Mouse (Mus musculus) midbrain, embryonic 11.5 days (tissue): ENCODE results near the gene Tmem210. TPM values are rescaled to one million over a fixed set of nuclear protein-coding genes. Genes with fewer than 3 reads are reported as not detected.
"Not testable (repeated sequence)": the region's sequence is repeated elsewhere in the genome, so short reads cannot be mapped to it uniquely, and the experiment has no call there.

Source experiments
- ATAC-seq: fragments of 200-750 bp; cut with Nextera tagmentation; 2 replicates; pipeline ENCODE4 v1.8.0; 2017; ENCODE audit warnings: moderate TSS enrichment, moderate library complexity; ENCODE audit not compliant: low FRiP score
- DNase-seq: peaks from one replicate; pipeline ENCODE4 v3.0.0; 2015; ENCODE audit warnings: low spot score; ENCODE audit errors: missing footprints
- H3K27ac ChIP-seq: fragments of 300-500 bp; sonication (generic); 2 replicates; pipeline ENCODE4 v1.5.1; 2014; ENCODE audit warnings: low read depth, low read length
- H3K27me3 ChIP-seq: fragments of 300-500 bp; sonication (generic); 2 replicates; pipeline ENCODE4 v1.6.1; 2014; ENCODE audit warnings: mild to moderate bottlenecking, low read length, moderate library complexity, mixed read lengths; ENCODE audit not compliant: control insufficient read depth, insufficient read depth
- H3K36me3 ChIP-seq: fragments of 300-500 bp; sonication (generic); 2 replicates; pipeline ENCODE4 v1.6.1; 2014; ENCODE audit warnings: mild to moderate bottlenecking, low read length, moderate library complexity, mixed read lengths; ENCODE audit not compliant: control insufficient read depth, insufficient read depth
- H3K4me1 ChIP-seq: fragments of 300-500 bp; sonication (generic); 2 replicates; pipeline ENCODE4 v1.6.1; 2014; ENCODE audit warnings: low read length; ENCODE audit not compliant: control insufficient read depth, insufficient read depth
- H3K4me2 ChIP-seq: fragments of 300-500 bp; sonication (generic); 2 replicates; pipeline ENCODE4 v1.6.1; 2014; ENCODE audit warnings: mild to moderate bottlenecking, moderate library complexity
- H3K4me3 ChIP-seq: fragments of 300-500 bp; sonication (generic); 2 replicates; pipeline ENCODE4 v1.5.1; 2014; ENCODE audit warnings: low read depth, low read length
- H3K9ac ChIP-seq: fragments of 300-500 bp; sonication (generic); 2 replicates; pipeline ENCODE4 v1.6.1; 2014; ENCODE audit warnings: low read length
- H3K9me3 ChIP-seq: fragments of 300-500 bp; sonication (generic); 2 replicates; pipeline ENCODE4 v1.6.1; 2016; ENCODE audit warnings: low read length; ENCODE audit not compliant: control insufficient read depth
- WGBS: fragments of 180-500 bp; shearing (Covaris S2); extraction: QIAGEN DNeasy Blood & Tissue Kit; methylation state at CpG from one replicate; pipeline ENCODE4 v1.1.7; 2014; 5-methylcytosine and 5-hydroxymethylcytosine counted together
- polyA plus RNA-seq: library from polyadenylated mRNA; unstranded; fragments of >200 nt; fragmentation: Nextera tagmentation; extraction: Ambion mirVana; gene quantifications from 2 replicates; pipeline ENCODE4 v1.2.1, GENCODE M21; 2014

The Tmem210 gene
- polyA plus RNA-seq, 1 experiment from 2014 or later: not detected

DNA sequence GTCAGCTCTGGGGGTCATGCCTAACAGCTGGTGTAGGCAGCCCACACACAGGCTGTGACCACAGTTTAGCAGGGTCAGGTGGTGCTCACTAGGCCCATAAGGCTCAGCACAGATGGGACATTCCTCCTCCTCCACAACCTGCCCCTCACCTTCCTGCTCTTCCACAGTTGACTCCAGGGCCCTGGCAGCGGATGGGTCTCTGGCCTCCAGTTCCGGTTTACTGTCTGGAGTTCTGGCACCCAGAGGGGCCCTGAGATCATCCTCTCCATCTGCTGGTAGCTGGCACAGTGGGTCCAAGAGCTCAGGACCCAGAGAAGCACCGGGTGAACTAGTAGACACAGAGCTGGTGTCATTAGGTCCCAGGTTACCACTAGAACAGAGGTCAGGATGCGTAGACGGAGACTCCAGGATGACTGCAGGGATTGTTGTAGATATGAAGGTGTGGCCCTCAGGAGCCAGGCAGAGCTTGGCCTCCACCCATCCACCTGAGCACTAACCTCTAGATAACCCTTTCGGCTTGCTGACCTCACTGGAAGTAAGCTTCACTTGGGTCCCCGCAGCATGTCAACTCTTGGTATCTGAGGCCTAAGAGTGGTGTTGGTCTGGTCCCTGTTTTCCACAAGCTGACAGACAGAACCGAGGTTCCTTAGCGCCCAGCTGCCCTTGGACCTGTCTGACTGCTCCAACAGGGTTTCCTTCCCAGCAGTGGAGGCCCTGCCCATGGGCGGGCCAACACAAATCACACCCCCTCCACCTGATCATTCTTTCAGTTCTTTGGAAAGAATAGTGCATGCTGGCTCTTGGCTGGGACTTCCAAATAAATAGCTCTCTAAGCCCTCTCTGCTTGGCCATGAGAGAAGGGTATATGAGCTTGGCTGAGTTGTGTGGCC lies 41.5 kb upstream of the Tmem210 start, which contains the start of gene AL732309.1:
Gene AL732309.1, minus strand, starts transcription at position 681 of the 890 bp plus-strand sequence.
- no peak for ATAC-seq
- H3K4me1 ChIP-seq: peaks cover 10% of the 10 kb centered on the region
- H3K9me3 ChIP-seq: no peaks in the 10 kb centered on the region
- no peak within 1 kb of the TSS for H3K4me3 ChIP-seq
- no peak for DNase-seq
- H3K27ac ChIP-seq: no peak within 1 kb of the TSS
- 90% methylated on average over 10 of the region's 10 CpGs for WGBS
- H3K4me2 ChIP-seq: no peak within 1 kb of the TSS
- no peaks in the 10 kb centered on the region; the same call in none of the 2 replicates for H3K36me3 ChIP-seq
- H3K9ac ChIP-seq: no peak within 1 kb of the TSS
- peaks cover 4% of the 10 kb centered on the region for H3K27me3 ChIP-seq

GRCm38 (mm10) chr2:25252331-25252730 lies 35.6 kb upstream of the Tmem210 start:
- H3K4me3 ChIP-seq: no peak overlapping the region
- DNase-seq (no peak), ATAC-seq (no peak)
- H3K4me2 ChIP-seq: no peak overlapping the region
- H3K9me3 ChIP-seq: no peaks in the 10 kb centered on the region
- H3K27me3 ChIP-seq: no peaks in the 10 kb centered on the region
- peaks cover 13% of the 10 kb centered on the region for H3K4me1 ChIP-seq
- H3K9ac ChIP-seq: no peak overlapping the region
- 100% methylated on average over 1 of the region's 1 CpGs for WGBS
- H3K27ac ChIP-seq: no peak overlapping the region
- H3K36me3 ChIP-seq: no peaks in the 10 kb centered on the region; the same call in none of the 2 replicates

DNA sequence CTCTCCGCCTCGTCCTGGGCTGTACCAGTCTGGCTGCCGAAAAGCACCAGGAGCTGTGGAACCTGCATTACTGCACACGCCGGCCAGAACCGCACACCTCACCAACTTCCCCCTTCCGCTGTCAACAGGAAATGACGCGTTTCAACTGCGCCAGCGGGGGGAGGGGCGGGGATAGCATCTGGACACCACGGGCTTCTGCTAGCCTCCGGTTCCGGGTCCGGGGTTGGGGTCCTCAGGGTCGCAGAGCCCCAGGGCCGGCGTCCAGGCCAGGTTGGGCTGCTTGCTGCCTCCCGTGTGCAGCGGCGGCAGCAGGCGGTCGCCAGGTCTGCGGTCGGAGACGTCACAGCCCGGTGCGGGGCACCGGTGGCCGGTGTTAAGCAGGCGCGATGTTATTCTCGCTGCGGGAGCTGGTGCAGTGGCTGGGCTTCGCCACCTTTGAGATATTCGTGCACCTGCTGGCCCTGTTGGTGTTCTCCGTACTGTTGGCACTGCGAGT lies 32.6 kb upstream of the Tmem210 start, which contains the start of gene Tmem203:
Gene Tmem203, plus strand, starts transcription at position 156 of the 496 bp plus-strand sequence.
- ATAC-seq (peak; percentile 92), DNase-seq (peak; percentile 100)
- peak within 1 kb of the TSS; percentile 85 for H3K4me3 ChIP-seq
- under 1% methylated on average over 39 of the region's 39 CpGs for WGBS
- peak within 1 kb of the TSS; percentile 80 for H3K4me2 ChIP-seq
- H3K27me3 ChIP-seq: no peaks in the 10 kb centered on the region
- H3K4me1 ChIP-seq: peaks cover 13% of the 10 kb centered on the region
- H3K9me3 ChIP-seq: no peaks in the 10 kb centered on the region
- peak within 1 kb of the TSS; percentile 91 for H3K9ac ChIP-seq
- H3K36me3 ChIP-seq: no peaks in the 10 kb centered on the region; the same call in 1 of the 2 replicates
- peak within 1 kb of the TSS; percentile 32; the same call in 1 of the 2 replicates for H3K27ac ChIP-seq

- H3K4me2 ChIP-seq: peak overlapping the region; percentile 80
- not testable (repeated sequence) for H3K9me3 ChIP-seq, H3K36me3 ChIP-seq, DNase-seq, ATAC-seq, H3K27ac ChIP-seq, H3K27me3 ChIP-seq
- peak overlapping the region; percentile 91 for H3K9ac ChIP-seq
- 69% methylated on average over 10 of the region's 12 CpGs for WGBS
- H3K4me3 ChIP-seq: peak overlapping the region; percentile 85
- peaks cover 13% of the 10 kb centered on the region for H3K4me1 ChIP-seq
These were observed 31.4 kb upstream of the Tmem210 start for GRCm38 (mm10) chr2:25256443-25257109.

GRCm38 (mm10) chr2:25257250-25257649 lies 30.7 kb upstream of the Tmem210 start:
- H3K36me3 ChIP-seq, H3K4me3 ChIP-seq, H3K27me3 ChIP-seq, H3K27ac ChIP-seq, H3K9me3 ChIP-seq, ATAC-seq, H3K9ac ChIP-seq, DNase-seq, H3K4me2 ChIP-seq: not testable (repeated sequence)
- H3K4me1 ChIP-seq: peaks cover 13% of the 10 kb centered on the region
- 93% methylated on average over 5 of the region's 5 CpGs for WGBS

GRCm38 (mm10) chr2:25258887-25259286 lies 29.1 kb upstream of the Tmem210 start:
- DNase-seq: no peak

GRCm38 (mm10) chr2:25261870-25262269 lies 26.1 kb upstream of the Tmem210 start:
- ATAC-seq (no peak), DNase-seq (no peak)
- peak overlapping the region; percentile 100 for H3K4me2 ChIP-seq
- peaks cover 12% of the 10 kb centered on the region for H3K4me1 ChIP-seq
- H3K27me3 ChIP-seq: peaks cover 19% of the 10 kb centered on the region
- H3K9ac ChIP-seq: peak overlapping the region; percentile 54; the same call in 1 of the 2 replicates
- WGBS: 46% methylated on average over 12 of the region's 12 CpGs
- no peaks in the 10 kb centered on the region for H3K36me3 ChIP-seq
- H3K9me3 ChIP-seq: no peaks in the 10 kb centered on the region
- peak overlapping the region; percentile 65 for H3K4me3 ChIP-seq
- no peak overlapping the region for H3K27ac ChIP-seq

More at GRCm38 (mm10) chr2:25258887-25259286, 29.1 kb upstream of the Tmem210 start:
- Histone ChIP-seq H3K4me3 (no peak overlapping the region), H3K4me2 (no peak overlapping the region), H3K36me3 (no peaks in the 10 kb centered on the region), H3K27me3 (peaks cover 11% of the 10 kb centered on the region), H3K4me1 (peaks cover 20% of the 10 kb centered on the region), H3K27ac (no peak overlapping the region), H3K9ac (no peak overlapping the region), H3K9me3 (no peaks in the 10 kb centered on the region)
- ATAC-seq: no peak
- 59% methylated on average over 2 of the region's 2 CpGs for WGBS

- peaks cover 12% of the 10 kb centered on the region for H3K4me1 ChIP-seq
- WGBS: under 1% methylated on average over 39 of the region's 39 CpGs
- H3K27ac ChIP-seq: no peak within 1 kb of the TSS
- H3K9ac ChIP-seq: peak within 1 kb of the TSS; percentile 54
- peaks cover 19% of the 10 kb centered on the region for H3K27me3 ChIP-seq
- H3K36me3 ChIP-seq: no peaks in the 10 kb centered on the region
- H3K9me3 ChIP-seq: no peaks in the 10 kb centered on the region
- H3K4me2 ChIP-seq: peak within 1 kb of the TSS; percentile 100
- peak; percentile 99 for ATAC-seq
- H3K4me3 ChIP-seq: peak within 1 kb of the TSS; percentile 65
- peak; percentile 97 for DNase-seq
These were observed 25.6 kb upstream of the Tmem210 start, which contains the start of gene Tprn for GRCm38 (mm10) chr2:25262291-25262767. TSS of gene Tprn (plus strand) at chr2:25262618.
